Mouse (Mus musculus) liver, postnatal 0 days (tissue): ENCODE results near the gene Gramd1a.

Experiments
- CTCF ChIP-seq: sonication (generic); IDR thresholded peaks from 2 replicates; pipeline ENCODE4 v1.5.1; 2016; ENCODE audit warnings: antibody characterized with exemption, low read depth
- EP300 ChIP-seq: IDR thresholded peaks from 2 replicates; pipeline ENCODE4 v1.6.1; 2016; ENCODE audit warnings: antibody characterized with exemption, low read depth, mild to moderate bottlenecking

DNA sequence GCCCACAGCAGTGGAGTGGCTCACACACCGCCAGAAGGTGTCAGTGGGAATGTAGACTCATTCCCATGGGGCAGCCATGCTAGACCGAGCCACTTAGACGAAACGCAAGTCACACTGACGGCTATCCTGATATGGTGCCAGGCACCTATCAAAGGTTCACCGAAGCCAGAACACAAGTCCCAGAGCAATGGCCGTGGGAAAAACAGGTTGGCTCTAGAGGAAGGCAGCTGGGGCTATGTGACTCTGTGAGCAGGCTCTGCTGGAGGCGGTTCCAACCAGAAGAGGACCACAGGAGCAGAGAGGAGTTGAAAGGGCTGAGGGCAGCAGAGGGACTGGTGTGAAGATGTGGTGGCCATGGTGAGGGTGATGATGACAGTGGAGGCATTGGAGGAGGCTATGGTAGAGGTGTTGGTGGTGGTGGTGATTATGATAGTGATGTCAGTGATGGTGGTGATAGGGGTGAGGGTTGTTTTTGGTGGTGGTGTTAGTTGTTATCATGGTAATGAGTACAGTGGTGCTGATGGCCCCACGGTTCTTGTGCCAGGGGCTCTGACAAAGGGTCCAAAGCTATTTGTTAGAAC is 69.4 kb downstream of the Gramd1a start:
- TF ChIP-seq CTCF, result no peak
- no peak for TF ChIP-seq EP300
